Mouse (Mus musculus): ENCODE measurements around the gene Rab40b. TPM values are rescaled to one million over a fixed set of nuclear protein-coding genes. Genes with fewer than 3 reads are reported as not detected.

Rab40b gene
- polyA plus RNA-seq, 1 experiment from 2014 or later = 1.3 TPM

- H3K4me1 ChIP-seq = no peaks in the 10 kb centered on the region
- H3K4me3 ChIP-seq = no peak overlapping the region
- no peaks in the 10 kb centered on the region for H3K9me3 ChIP-seq
- 81% methylated on average over 3 of the region's 3 CpGs for WGBS
- H3K27ac ChIP-seq (replicated peaks) = no peak overlapping the region
- no peak for DNase-seq (ENCODE audit: low spot score)
- H3K36me3 ChIP-seq (replicated peaks) = no peaks in the 10 kb centered on the region
- H3K27me3 ChIP-seq (replicated peaks; ENCODE audit: low read depth, poor library complexity, severe bottlenecking) = no peaks in the 10 kb centered on the region
Observed at GRCm38 (mm10) chr11:121407366-121408155, 19.5 kb upstream of the Rab40b start.

DNA sequence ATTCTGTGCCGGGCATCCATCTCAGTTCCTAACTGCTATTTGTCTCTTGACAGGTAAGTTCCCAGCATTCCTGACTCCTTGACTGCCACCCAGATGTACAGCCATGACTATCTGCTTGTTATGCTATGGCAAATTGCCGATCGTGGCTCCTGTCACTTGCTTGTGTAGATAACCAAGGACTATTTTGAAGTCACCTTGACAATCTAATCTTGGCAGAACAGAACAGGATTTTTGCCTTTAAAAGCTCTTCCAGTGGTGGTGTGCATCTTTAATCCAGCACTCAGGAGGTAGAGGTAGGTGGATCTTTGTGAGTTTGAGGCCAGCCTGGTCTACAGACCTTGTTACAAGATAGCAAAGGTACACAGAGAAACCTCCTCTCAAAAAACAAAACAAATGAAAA, 4.4 kb upstream of the Rab40b start:
- Histone ChIP-seq H3K4me1 (peaks cover 10% of the 10 kb centered on the region), H3K27me3 (replicated peaks; ENCODE audit: low read depth, poor library complexity, severe bottlenecking) (peaks cover 6% of the 10 kb centered on the region), H3K36me3 (replicated peaks) (no peaks in the 10 kb centered on the region), H3K9me3 (no peaks in the 10 kb centered on the region), H3K27ac (replicated peaks) (no peak overlapping the region), H3K4me3 (no peak overlapping the region)
- WGBS = 86% methylated on average over 3 of the region's 3 CpGs
- no peak for DNase-seq (ENCODE audit: low spot score)

- H3K27me3 ChIP-seq (replicated peaks; ENCODE audit: low read depth, poor library complexity, severe bottlenecking) = peaks cover 22% of the 10 kb centered on the region
- WGBS = 76% methylated on average over 3 of the region's 3 CpGs
- no peak for DNase-seq (ENCODE audit: low spot score)
- H3K4me3 ChIP-seq = no peak overlapping the region
- H3K9me3 ChIP-seq = no peaks in the 10 kb centered on the region
- H3K36me3 ChIP-seq (replicated peaks) = no peaks in the 10 kb centered on the region
- peaks cover 12% of the 10 kb centered on the region for H3K4me1 ChIP-seq
- no peak overlapping the region for H3K27ac ChIP-seq (replicated peaks)
Observed at GRCm38 (mm10) chr11:121390793-121391192, 2.7 kb upstream of the Rab40b start.

- H3K4me3 ChIP-seq = peak overlapping the region; percentile 70
- no peak for DNase-seq (ENCODE audit: low spot score)
- H3K36me3 ChIP-seq (replicated peaks) = no peaks in the 10 kb centered on the region
- peaks cover 12% of the 10 kb centered on the region for H3K4me1 ChIP-seq
- H3K9me3 ChIP-seq = no peaks in the 10 kb centered on the region
- peaks cover 22% of the 10 kb centered on the region for H3K27me3 ChIP-seq (replicated peaks; ENCODE audit: low read depth, poor library complexity, severe bottlenecking)
- no peak overlapping the region for H3K27ac ChIP-seq (replicated peaks)
- 11% methylated on average over 6 of the region's 6 CpGs for WGBS
Observed at GRCm38 (mm10) chr11:121388554-121388945, 499 bp upstream of the Rab40b start.

DNA sequence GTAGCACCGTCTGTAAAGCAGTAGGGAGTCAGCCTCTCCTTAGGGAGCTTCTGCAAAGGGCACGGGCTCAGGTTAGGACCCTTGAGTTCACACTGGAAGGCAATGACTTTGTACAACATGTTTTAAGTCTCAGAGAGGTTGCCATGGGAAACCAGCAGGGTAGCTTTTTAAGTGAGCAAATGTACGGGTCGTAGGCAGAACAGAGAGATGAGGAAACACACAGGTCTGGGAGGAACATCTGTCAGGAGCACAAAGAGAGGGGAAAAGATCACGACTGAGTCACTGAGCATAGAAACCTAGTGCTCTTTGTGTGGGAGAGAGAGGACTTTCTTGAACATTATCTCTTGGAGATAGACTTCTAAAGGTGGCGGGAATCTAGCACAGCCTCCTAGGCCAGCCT, 7.8 kb downstream of the Rab40b start:
- no peaks in the 10 kb centered on the region for H3K36me3 ChIP-seq (replicated peaks)
- H3K4me1 ChIP-seq = no peaks in the 10 kb centered on the region
- DNase-seq (ENCODE audit: low spot score) = no peak
- no peaks in the 10 kb centered on the region for H3K27me3 ChIP-seq (replicated peaks; ENCODE audit: low read depth, poor library complexity, severe bottlenecking)
- no peak overlapping the region for H3K27ac ChIP-seq (replicated peaks)
- H3K9me3 ChIP-seq = no peaks in the 10 kb centered on the region
- H3K4me3 ChIP-seq = no peak overlapping the region
- WGBS = 69% methylated on average over 6 of the region's 6 CpGs

DNA sequence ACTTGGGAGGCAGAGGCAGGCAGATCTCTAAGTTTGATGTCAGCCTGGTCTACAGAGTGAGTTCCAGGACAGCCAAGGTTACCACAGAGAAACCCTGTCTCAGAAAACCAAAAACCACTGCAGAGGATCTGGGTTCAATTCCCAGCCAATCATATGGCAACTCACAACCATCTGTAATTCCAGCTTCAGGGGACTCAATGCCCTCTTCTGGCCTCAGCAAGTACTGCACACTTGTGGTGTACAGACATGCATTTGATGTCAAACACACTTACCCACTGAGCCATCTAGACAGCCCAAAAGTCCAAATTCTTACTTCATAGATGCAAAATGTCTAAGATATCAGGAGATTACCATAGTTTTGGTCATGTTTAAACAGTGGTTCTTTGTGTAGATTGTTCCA, 9.4 kb downstream of the Rab40b start:
- Histone ChIP-seq H3K4me3 (no peak overlapping the region), H3K36me3 (replicated peaks) (no peaks in the 10 kb centered on the region), H3K4me1 (no peaks in the 10 kb centered on the region), H3K27me3 (replicated peaks; ENCODE audit: low read depth, poor library complexity, severe bottlenecking) (no peaks in the 10 kb centered on the region), H3K9me3 (no peaks in the 10 kb centered on the region), H3K27ac (replicated peaks) (no peak overlapping the region)
- DNase-seq (ENCODE audit: low spot score) = no peak

DNA sequence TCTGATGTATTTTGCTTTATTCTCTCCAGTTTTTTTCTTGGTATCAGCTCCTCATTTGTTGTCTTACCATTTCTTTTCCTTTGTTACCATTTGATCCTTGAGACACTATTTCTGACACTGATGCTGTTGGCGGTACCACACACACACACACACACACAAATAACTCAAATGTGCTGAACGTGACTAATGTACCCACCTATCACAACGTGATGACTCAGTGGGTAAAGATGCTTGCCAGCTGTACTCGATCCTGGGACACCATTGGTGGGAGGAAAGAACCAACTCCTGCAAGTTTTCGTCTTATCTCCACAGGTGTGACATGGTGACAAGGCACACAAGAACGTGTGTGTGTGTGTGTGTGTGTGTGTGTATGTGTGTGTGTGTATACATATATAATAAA, 14.7 kb downstream of the Rab40b start:
- 74% methylated on average over 6 of the region's 6 CpGs for WGBS
- Histone ChIP-seq H3K4me3 (no peak overlapping the region), H3K27me3 (replicated peaks; ENCODE audit: low read depth, poor library complexity, severe bottlenecking) (no peaks in the 10 kb centered on the region), H3K9me3 (no peaks in the 10 kb centered on the region), H3K27ac (replicated peaks) (no peak overlapping the region), H3K4me1 (no peaks in the 10 kb centered on the region), H3K36me3 (replicated peaks) (no peaks in the 10 kb centered on the region)
- DNase-seq (ENCODE audit: low spot score) = no peak

DNA sequence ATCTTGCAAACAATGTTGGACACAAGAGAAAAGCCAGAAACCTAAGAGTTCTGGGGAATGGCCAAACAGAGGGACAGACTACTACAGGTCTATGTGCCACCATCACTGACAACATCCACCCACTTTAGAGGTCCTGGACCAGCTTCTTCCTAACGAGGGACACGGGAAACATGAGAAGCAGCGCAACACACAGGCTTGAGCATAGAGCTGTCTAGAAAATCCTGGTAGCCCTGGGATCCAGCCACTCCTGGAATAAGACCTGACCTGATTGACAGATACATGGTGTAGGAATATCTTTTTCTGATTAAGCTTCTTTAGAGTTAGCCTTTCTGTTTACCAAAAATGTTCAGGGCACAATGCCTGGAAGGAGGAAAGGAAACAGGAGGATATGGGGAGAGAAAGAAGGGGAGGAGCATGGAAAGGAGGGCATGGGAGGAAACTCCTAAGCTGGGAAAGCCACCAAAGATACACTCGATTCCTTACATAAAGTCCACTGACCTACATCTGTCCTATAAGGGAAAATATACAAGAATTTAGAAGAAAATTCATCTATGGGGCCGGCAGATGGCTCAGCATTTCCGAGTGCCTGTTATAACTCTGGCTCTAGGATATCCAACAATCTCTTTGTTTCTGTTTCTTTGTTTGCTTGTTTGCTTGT, 17.6 kb downstream of the Rab40b start:
- Histone ChIP-seq H3K27ac (replicated peaks) (no peak overlapping the region), H3K27me3 (replicated peaks; ENCODE audit: low read depth, poor library complexity, severe bottlenecking) (no peaks in the 10 kb centered on the region), H3K4me1 (no peaks in the 10 kb centered on the region), H3K36me3 (replicated peaks) (no peaks in the 10 kb centered on the region), H3K9me3 (no peaks in the 10 kb centered on the region), H3K4me3 (no peak overlapping the region)
- no peak for DNase-seq (ENCODE audit: low spot score)
- WGBS = 79% methylated on average over 6 of the region's 6 CpGs

DNA sequence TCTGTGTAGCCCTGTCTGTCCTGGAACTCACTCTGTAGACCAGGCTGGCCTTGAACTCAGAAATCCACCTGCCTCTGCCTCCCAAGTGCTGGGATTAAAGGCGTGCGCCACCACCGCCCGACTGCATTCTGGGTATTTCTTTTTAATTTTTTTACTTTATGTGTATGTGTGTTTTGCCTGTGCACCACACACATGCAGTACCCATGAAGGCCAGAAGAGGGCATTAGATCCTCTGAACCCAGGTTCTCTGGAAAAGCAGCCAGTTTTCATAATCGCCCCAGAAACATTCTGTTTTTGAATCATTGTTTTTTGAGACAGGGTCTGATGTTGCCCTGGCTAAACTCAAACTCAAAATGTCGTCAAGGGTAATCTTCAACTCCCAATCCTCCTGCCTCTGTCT, 18.4 kb downstream of the Rab40b start:
- Histone ChIP-seq H3K27me3 (replicated peaks; ENCODE audit: low read depth, poor library complexity, severe bottlenecking) (no peaks in the 10 kb centered on the region), H3K9me3 (no peaks in the 10 kb centered on the region), H3K27ac (replicated peaks) (no peak overlapping the region), H3K4me1 (no peaks in the 10 kb centered on the region), H3K36me3 (replicated peaks) (no peaks in the 10 kb centered on the region), H3K4me3 (no peak overlapping the region)
- WGBS = 56% methylated on average over 6 of the region's 6 CpGs
- DNase-seq (ENCODE audit: low spot score) = peak; percentile 44

DNA sequence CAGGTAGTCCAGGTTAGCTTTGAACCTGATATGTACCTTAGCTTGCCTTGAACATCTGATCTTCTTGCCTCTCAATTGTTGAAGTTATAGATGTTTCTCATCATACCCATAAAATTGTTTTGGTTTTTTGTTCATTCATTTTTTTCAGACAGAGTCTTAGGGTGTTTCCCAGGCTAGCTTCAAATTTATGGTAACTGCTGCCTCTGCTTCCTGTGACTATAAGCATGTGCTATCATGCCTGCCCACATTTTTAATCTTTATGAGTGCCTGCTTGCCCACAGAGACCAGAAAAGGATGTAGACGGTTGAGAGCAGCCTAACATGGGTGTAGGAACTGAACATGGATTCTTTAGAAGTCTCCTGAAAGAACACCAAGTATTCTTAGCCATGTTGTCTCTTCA, 19.3 kb downstream of the Rab40b start:
- DNase-seq (ENCODE audit: low spot score) = no peak
- WGBS = 82% methylated on average over 1 of the region's 1 CpGs

GRCm38 (mm10) chr11:121367170-121367707, 20.8 kb downstream of the Rab40b start:
- no peak overlapping the region for H3K27ac ChIP-seq (replicated peaks)
- no peaks in the 10 kb centered on the region for H3K36me3 ChIP-seq (replicated peaks)
- DNase-seq (ENCODE audit: low spot score) = no peak
- no peaks in the 10 kb centered on the region for H3K27me3 ChIP-seq (replicated peaks; ENCODE audit: low read depth, poor library complexity, severe bottlenecking)
- H3K4me3 ChIP-seq = no peak overlapping the region
- H3K4me1 ChIP-seq = no peaks in the 10 kb centered on the region
- no peaks in the 10 kb centered on the region for H3K9me3 ChIP-seq
- WGBS = 60% methylated on average over 5 of the region's 5 CpGs

More for the DNA sequence above, 19.3 kb downstream of the Rab40b start:
- H3K4me1 ChIP-seq = no peaks in the 10 kb centered on the region
- H3K27ac ChIP-seq (replicated peaks) = no peak overlapping the region
- H3K9me3 ChIP-seq = no peaks in the 10 kb centered on the region
- no peak overlapping the region for H3K4me3 ChIP-seq
- no peaks in the 10 kb centered on the region for H3K27me3 ChIP-seq (replicated peaks; ENCODE audit: low read depth, poor library complexity, severe bottlenecking)
- no peaks in the 10 kb centered on the region for H3K36me3 ChIP-seq (replicated peaks)

GRCm38 (mm10) chr11:121362212-121362611, 25.8 kb downstream of the Rab40b start:
- no peaks in the 10 kb centered on the region for H3K4me1 ChIP-seq
- DNase-seq (ENCODE audit: low spot score) = no peak
- H3K9me3 ChIP-seq = no peaks in the 10 kb centered on the region
- H3K4me3 ChIP-seq = no peak overlapping the region
- H3K36me3 ChIP-seq (replicated peaks) = no peaks in the 10 kb centered on the region
- 31% methylated on average over 5 of the region's 5 CpGs for WGBS
- H3K27ac ChIP-seq (replicated peaks) = no peak overlapping the region
- no peaks in the 10 kb centered on the region for H3K27me3 ChIP-seq (replicated peaks; ENCODE audit: low read depth, poor library complexity, severe bottlenecking)
